Mouse (Mus musculus) fibroblast of lung, adult 2 months (primary cell): ENCODE results near the gene Synpo2.

Experiments used
- DNase-seq: peaks from one replicate; pipeline ENCODE4 v3.0.0-alpha.2; 2011; ENCODE audit warnings: low read depth

Synpo2 gene

GRCm38 (mm10) chr3:123089297-123090020, 146.5 kb downstream of the Synpo2 start:
- DNase-seq = no peak

- no peak for DNase-seq
Observed at GRCm38 (mm10) chr3:123088284-123088683, 147.7 kb downstream of the Synpo2 start.

- no peak for DNase-seq
Observed at GRCm38 (mm10) chr3:123085871-123086501, 150.0 kb downstream of the Synpo2 start.

- no peak for DNase-seq
Observed at GRCm38 (mm10) chr3:123081665-123082064, 154.3 kb downstream of the Synpo2 start.

- DNase-seq = no peak
Observed at GRCm38 (mm10) chr3:123080943-123081342, 155.0 kb downstream of the Synpo2 start.

GRCm38 (mm10) chr3:123080017-123080725, 155.8 kb downstream of the Synpo2 start:
- DNase-seq = no peak

- DNase-seq = no peak
Observed at GRCm38 (mm10) chr3:123075759-123076158, 160.2 kb downstream of the Synpo2 start.

GRCm38 (mm10) chr3:123075034-123075433, 160.9 kb downstream of the Synpo2 start:
- DNase-seq = no peak

GRCm38 (mm10) chr3:123073351-123073750, 162.6 kb downstream of the Synpo2 start:
- no peak for DNase-seq

- DNase-seq = no peak
Observed at GRCm38 (mm10) chr3:123072472-123072871, 163.5 kb downstream of the Synpo2 start.

GRCm38 (mm10) chr3:123070996-123071395, 165.0 kb downstream of the Synpo2 start:
- no peak for DNase-seq

GRCm38 (mm10) chr3:123066836-123067235, 169.1 kb downstream of the Synpo2 start:
- no peak for DNase-seq

- no peak for DNase-seq
Observed at GRCm38 (mm10) chr3:123065466-123065865, 170.5 kb downstream of the Synpo2 start.

GRCm38 (mm10) chr3:123064186-123064585, 171.8 kb downstream of the Synpo2 start:
- no peak for DNase-seq

- DNase-seq = no peak
Observed at GRCm38 (mm10) chr3:123061931-123062330, 174.0 kb downstream of the Synpo2 start.

- no peak for DNase-seq
Observed at GRCm38 (mm10) chr3:123058832-123059231, 177.1 kb downstream of the Synpo2 start.

GRCm38 (mm10) chr3:123054178-123054577, 181.8 kb downstream of the Synpo2 start:
- DNase-seq = no peak

- DNase-seq = peak; percentile 40
Observed at GRCm38 (mm10) chr3:123053192-123053938, 182.6 kb downstream of the Synpo2 start.

- DNase-seq = no peak
Observed at GRCm38 (mm10) chr3:123042308-123042707, 193.6 kb downstream of the Synpo2 start.

GRCm38 (mm10) chr3:123034752-123035151, 201.2 kb downstream of the Synpo2 start, which contains the start of gene Myoz2:
Gene Myoz2, minus strand, starts transcription at chr3:123035015.
- no peak for DNase-seq

- no peak for DNase-seq
Observed at GRCm38 (mm10) chr3:123033804-123034203, 202.1 kb downstream of the Synpo2 start.
